Mouse (Mus musculus): ENCODE data around the gene Kctd4.
"Not testable (repeated sequence)": the region's sequence is repeated elsewhere in the genome, so short reads cannot be mapped to it uniquely, and the experiment has no call there.

Kctd4 gene

GRCm38 (mm10) chr14:75954766-75955165 is at the start of gene Kctd4:
Kctd4 (plus strand) TSS chr14:75955009.
- DNase-seq = no peak

- no peak for DNase-seq
Observed at GRCm38 (mm10) chr14:75906931-75907330, 47.9 kb upstream of the Kctd4 start.

- DNase-seq = no peak
Observed at GRCm38 (mm10) chr14:75911968-75912367, 42.8 kb upstream of the Kctd4 start.

GRCm38 (mm10) chr14:75912665-75913064 is 42.1 kb upstream of the Kctd4 start:
- DNase-seq = no peak

GRCm38 (mm10) chr14:75923314-75924052 is 31.3 kb upstream of the Kctd4 start:
- DNase-seq = no peak

- not testable (repeated sequence) for DNase-seq
Observed at GRCm38 (mm10) chr14:75929713-75930112, 25.1 kb upstream of the Kctd4 start.

- DNase-seq = no peak
Observed at GRCm38 (mm10) chr14:75931266-75931665, 23.5 kb upstream of the Kctd4 start.

- no peak for DNase-seq
Observed at GRCm38 (mm10) chr14:75934359-75934758, 20.4 kb upstream of the Kctd4 start.

GRCm38 (mm10) chr14:75937714-75938113 is 17.1 kb upstream of the Kctd4 start:
- no peak for DNase-seq

GRCm38 (mm10) chr14:75941500-75941899 is 13.3 kb upstream of the Kctd4 start:
- no peak for DNase-seq

GRCm38 (mm10) chr14:75942365-75942764 is 12.4 kb upstream of the Kctd4 start:
- DNase-seq = no peak

GRCm38 (mm10) chr14:75947674-75948073 is 7.1 kb upstream of the Kctd4 start:
- no peak for DNase-seq

- DNase-seq = no peak
Observed at GRCm38 (mm10) chr14:75953011-75953410, 1.8 kb upstream of the Kctd4 start.

- peak; percentile 6 for DNase-seq
Observed at GRCm38 (mm10) chr14:75962250-75962649, 7.4 kb downstream of the Kctd4 start.

GRCm38 (mm10) chr14:75963215-75963614 is 8.4 kb downstream of the Kctd4 start:
- DNase-seq = no peak

GRCm38 (mm10) chr14:75964000-75964399 is 9.2 kb downstream of the Kctd4 start:
- no peak for DNase-seq

- no peak for DNase-seq
Observed at GRCm38 (mm10) chr14:75964433-75964832, 9.6 kb downstream of the Kctd4 start.

GRCm38 (mm10) chr14:75967291-75967690 is 12.5 kb downstream of the Kctd4 start:
- no peak for DNase-seq

GRCm38 (mm10) chr14:75976107-75976506 is 21.3 kb downstream of the Kctd4 start:
- no peak for DNase-seq

GRCm38 (mm10) chr14:75981231-75981630 is 26.4 kb downstream of the Kctd4 start:
- DNase-seq = no peak

- no peak for DNase-seq
Observed at GRCm38 (mm10) chr14:75983891-75984290, 29.1 kb downstream of the Kctd4 start.

- DNase-seq = no peak
Observed at GRCm38 (mm10) chr14:75985112-75985511, 30.3 kb downstream of the Kctd4 start.

- no peak for DNase-seq
Observed at GRCm38 (mm10) chr14:75986878-75987483, 32.2 kb downstream of the Kctd4 start.

- no peak for DNase-seq
Observed at GRCm38 (mm10) chr14:75989168-75989567, 34.4 kb downstream of the Kctd4 start.

GRCm38 (mm10) chr14:75990936-75991335 is 36.1 kb downstream of the Kctd4 start:
- DNase-seq = no peak

All from cerebellum, adult 9-10 months (tissue).